Mouse (Mus musculus) heart, adult 2 months (tissue): Measurements from ENCODE around the gene Glrx3.

Source experiments
- CTCF ChIP-seq: fragments of 200-600 bp; IDR thresholded peaks from 2 replicates; pipeline ENCODE4 v1.8.1; 2022; ENCODE audit warnings: antibody characterized with exemption, mild to moderate bottlenecking, moderate library complexity
- POLR2A ChIP-seq: fragments of 200-500 bp; IDR thresholded peaks from 2 replicates; pipeline ENCODE4 v1.6.1; 2011; ENCODE audit warnings: mild to moderate bottlenecking, low read depth, low read length, control low read depth; ENCODE audit not compliant: insufficient read depth

GRCm38 (mm10) chr7:137517588-137517987 is 80.2 kb downstream of the Glrx3 start:
- TF ChIP-seq CTCF (no peak), POLR2A (no peak)
